Mouse (Mus musculus) adrenal gland (tissue): ENCODE data around the gene Olfr1280.
"Not testable (repeated sequence)": the region's sequence is repeated elsewhere in the genome, so short reads cannot be mapped to it uniquely, and the experiment has no call there.

Experiments used
- intact Hi-C: fragments of 180-260 bp; cut with DNase I; formaldehyde crosslinking; loops from one replicate; pipeline ENCODE4 v1.15.1; 2025
- long read RNA-seq, 2 experiments: library from polyadenylated mRNA; unstranded; transcript quantifications; one replicate each; pipeline ENCODE4 v2.0.0; 2020; ENCODE audit warnings: borderline replicate concordance in 1 of 2; ENCODE audit not compliant: insufficient replicate concordance in 1 of 2

Gene Olfr1280
- long read RNA-seq, experiment 1: 0 reads
- long read RNA-seq, experiment 2: 0 reads

GRCm38 (mm10) chr2:111313717-111314116 lies at the start of gene Olfr1280:
Gene Olfr1280, plus strand, starts transcription at chr2:111314017.
- intact Hi-C loops: no loop called here

- intact Hi-C loops: no loop called here
These were observed 39.8 kb upstream of the Olfr1280 start, which contains the start of gene Olfr1277 for GRCm38 (mm10) chr2:111274006-111274405. Gene Olfr1277, minus strand, starts transcription at chr2:111274106.

- intact Hi-C loops: no loop called here
These were observed 24.0 kb upstream of the Olfr1280 start, which contains the start of gene Olfr1278 for GRCm38 (mm10) chr2:111289836-111290235. Gene Olfr1278, plus strand, starts transcription at chr2:111290136.

- intact Hi-C loops: no loop called here
These were observed 15.3 kb upstream of the Olfr1280 start for GRCm38 (mm10) chr2:111298541-111298940.

- intact Hi-C loops: no loop called here
These were observed 13.4 kb upstream of the Olfr1280 start, which contains the start of gene Olfr1279 for GRCm38 (mm10) chr2:111300374-111300773. Gene Olfr1279, plus strand, starts transcription at chr2:111300635.

- intact Hi-C loops: no loop called here
These were observed 12.4 kb downstream of the Olfr1280 start, which contains the start of gene Olfr1281 for GRCm38 (mm10) chr2:111326220-111326619. Gene Olfr1281, plus strand, starts transcription at chr2:111326520.

- intact Hi-C loops: not testable (repeated sequence)
These were observed 19.9 kb downstream of the Olfr1280 start for GRCm38 (mm10) chr2:111333721-111334120.

GRCm38 (mm10) chr2:111335976-111336375 lies 22.2 kb downstream of the Olfr1280 start, which contains the start of gene Olfr1282:
Gene Olfr1282, minus strand, starts transcription at chr2:111336076.
- intact Hi-C loops: no loop called here

GRCm38 (mm10) chr2:111366490-111366889 lies 52.7 kb downstream of the Olfr1280 start, which contains the start of gene Olfr1283:
Gene Olfr1283, plus strand, starts transcription at chr2:111366790.
- intact Hi-C loops: no loop called here

GRCm38 (mm10) chr2:111375222-111375621 lies 61.4 kb downstream of the Olfr1280 start, which contains the start of gene Olfr1284:
Gene Olfr1284, plus strand, starts transcription at chr2:111375522.
- intact Hi-C loops: no loop called here
